Mouse (Mus musculus): ENCODE measurements around the gene Hoxb7.

Gene Hoxb7

DNA sequence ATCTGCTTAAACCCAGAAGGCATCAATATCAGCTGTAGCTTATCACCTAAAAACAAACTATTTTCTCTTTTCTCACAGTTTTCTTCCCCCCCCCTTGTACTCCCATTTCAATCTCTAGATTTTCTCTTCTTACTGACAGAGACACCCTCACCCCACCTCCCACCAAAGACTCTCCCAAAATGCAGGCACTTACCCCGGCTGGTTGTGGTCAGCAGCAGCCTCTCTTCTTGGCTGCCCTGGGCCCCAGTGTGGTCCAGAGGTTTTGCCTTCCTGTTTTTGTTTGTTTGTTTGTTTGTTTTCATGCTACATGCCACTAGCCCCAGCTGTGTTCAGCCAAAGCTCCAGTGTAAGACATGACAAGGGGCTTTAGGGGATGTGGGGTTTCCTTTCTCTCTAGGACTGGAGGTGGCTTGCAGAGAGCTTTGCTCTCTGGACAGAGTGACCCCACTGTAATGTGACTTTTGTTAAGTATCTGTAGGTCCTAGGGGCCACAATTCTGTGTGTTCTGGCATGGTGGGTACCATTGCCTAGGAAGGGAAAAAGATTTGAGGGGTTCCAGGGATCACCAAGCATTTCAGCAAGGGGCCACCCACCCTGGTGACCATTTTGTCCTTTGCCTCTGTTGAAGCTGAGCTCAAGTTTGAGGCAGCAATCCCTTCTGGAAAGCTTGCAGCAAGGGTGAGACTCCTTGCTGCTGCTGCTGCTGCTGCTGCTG lies 18.2 kb upstream of the Hoxb7 start:
- no peak for DNase-seq (ENCODE audit: low spot score)

DNA sequence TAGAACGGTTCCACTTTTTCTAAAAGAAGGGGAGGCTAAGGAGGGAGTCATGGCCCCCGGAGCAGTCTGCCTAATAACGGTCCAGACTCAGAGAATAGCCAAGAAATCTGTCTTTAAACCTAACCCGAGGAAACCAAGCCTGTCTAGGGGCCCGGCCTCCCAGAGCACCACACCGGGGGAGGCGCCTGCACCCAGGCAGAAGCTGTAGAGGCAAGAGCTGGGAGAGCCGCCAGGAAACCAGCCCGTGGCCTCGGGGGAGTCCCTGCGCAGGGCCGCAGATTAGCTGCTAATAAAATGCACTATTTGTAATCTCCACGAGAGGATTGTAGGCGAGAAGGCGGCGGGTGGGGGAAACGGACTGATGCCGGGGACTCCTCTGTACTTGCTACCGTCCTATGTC lies 16.6 kb upstream of the Hoxb7 start:
- no peak for DNase-seq (ENCODE audit: low spot score)

DNA sequence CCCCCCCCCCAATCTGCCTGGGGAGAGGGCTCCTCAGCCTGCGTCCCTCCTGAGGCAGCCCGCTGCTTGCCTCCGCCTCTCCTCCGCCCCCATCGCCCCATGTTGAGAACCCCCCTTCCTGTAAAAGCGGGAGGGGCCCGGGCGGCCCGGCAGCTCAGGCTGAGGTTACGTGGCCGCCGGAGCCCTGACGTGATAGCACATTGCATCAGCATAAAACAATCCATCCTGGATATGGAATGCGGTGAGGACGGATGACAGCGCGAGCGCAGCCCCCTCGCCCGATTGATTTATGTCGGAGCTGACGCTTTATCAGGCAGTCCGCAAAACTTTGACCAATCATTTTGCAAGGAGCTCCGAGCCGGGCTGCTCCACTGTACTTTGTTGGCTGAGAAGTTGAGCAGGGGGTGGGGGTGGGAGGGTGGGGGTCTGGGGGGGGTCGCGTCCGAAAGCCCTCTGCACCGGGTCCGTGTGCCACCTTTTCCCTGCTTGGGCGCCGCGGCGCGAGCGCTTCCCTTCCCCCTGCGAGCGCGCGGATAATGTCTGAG lies 15.4 kb upstream of the Hoxb7 start, which contains the start of gene Hoxb9:
TSS of gene Hoxb9 (plus strand) at position 462 of the 545 bp plus-strand sequence.
- no peak for DNase-seq (ENCODE audit: low spot score)

DNA sequence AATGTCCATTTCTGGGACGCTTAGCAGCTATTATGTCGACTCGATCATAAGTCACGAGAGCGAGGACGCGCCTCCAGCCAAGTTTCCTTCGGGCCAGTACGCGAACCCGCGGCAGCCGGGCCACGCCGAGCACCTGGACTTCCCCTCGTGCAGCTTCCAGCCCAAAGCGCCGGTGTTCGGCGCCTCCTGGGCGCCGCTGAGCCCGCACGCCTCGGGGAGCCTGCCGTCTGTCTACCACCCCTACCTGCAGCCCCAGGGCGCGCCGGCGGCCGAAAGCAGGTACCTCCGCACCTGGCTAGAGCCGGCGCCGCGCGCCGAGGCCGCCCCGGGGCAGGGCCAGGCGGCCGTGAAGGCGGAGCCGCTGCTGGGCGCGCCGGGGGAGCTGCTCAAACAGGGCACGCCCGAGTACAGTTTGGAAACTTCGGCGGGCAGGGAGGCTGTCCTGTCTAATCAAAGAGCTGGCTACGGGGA lies 14.8 kb upstream of the Hoxb7 start:
- DNase-seq (ENCODE audit: low spot score): no peak

DNA sequence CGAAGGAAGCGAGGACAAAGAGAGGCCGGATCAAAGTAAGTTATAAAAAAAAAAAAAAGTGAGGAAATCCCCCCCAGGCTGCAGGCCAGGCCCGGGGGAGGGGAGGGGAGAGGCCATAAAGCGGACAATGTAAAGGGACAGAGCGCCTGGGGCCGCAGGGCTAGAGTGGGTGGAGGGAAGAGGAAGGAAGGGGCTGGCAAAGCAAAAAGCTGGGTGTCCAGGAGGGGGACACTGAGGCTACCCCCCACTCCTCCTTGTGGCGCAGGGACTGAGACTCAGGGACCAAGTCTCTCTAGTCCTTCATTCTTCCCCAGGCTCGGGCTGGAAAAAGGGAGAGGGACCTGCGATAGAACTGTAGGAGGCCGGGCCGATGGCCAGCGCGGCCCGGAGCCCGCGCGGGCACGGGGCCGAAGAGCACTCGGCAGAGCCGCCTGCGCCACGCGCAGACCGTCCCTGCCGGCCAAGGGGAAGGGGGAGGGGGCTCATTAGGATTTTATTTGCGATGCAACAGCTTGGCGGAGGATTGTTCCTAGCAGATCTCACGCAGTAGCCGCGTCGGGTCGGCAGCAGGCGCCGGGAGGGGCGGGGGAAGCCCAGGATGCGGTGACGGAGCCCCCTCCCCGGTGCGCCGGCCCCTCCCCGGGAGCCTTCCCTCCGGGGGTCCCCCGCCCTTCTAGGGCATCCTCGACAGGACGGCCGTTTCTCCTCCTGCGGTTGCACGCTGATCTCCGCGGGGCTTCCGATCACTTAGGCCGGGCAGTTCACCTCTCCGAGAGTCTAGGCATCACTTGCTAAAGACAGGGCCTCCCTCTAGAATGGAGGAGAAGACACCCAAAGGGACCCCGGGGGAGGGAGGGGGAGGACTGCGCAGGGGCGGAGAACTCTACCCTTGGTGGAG lies 14.2 kb upstream of the Hoxb7 start:
- DNase-seq (ENCODE audit: low spot score): no peak

DNA sequence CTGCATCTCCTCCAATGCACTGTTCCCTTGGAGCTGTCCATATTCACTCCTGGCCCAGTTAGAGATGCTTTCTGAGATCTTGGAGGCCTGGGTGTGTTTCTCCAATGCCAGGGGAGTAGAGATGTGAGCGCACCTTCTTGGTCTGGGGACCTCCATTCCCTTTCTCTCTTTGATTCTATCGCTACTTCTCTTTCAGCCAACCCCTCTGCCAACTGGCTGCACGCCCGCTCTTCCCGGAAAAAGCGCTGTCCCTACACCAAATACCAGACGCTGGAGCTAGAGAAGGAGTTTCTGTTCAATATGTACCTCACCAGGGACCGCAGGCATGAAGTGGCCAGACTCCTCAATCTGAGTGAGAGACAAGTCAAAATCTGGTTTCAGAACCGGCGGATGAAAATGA lies 12.0 kb upstream of the Hoxb7 start:
- no peak for DNase-seq (ENCODE audit: low spot score)

DNA sequence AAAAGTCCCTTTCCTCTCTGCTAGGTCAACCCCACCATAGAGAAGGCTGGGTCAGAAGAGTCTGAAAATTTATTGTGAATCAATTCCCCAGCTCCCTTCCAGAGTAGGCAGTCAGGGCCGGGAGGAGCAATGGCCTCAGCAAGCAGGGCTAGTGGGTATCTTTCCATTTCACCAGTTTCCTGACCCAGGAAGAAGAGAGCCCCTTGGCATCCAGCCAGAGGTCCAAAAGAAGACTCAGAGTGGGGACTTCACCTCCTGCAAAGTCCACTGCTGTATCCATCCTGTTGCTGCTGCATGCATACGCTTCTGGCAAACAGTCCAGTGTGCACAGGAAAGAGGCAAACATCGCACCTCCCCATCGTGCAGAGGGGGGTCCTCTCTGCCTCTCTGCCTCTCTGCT lies 10.5 kb upstream of the Hoxb7 start:
- no peak for DNase-seq (ENCODE audit: low spot score)

DNA sequence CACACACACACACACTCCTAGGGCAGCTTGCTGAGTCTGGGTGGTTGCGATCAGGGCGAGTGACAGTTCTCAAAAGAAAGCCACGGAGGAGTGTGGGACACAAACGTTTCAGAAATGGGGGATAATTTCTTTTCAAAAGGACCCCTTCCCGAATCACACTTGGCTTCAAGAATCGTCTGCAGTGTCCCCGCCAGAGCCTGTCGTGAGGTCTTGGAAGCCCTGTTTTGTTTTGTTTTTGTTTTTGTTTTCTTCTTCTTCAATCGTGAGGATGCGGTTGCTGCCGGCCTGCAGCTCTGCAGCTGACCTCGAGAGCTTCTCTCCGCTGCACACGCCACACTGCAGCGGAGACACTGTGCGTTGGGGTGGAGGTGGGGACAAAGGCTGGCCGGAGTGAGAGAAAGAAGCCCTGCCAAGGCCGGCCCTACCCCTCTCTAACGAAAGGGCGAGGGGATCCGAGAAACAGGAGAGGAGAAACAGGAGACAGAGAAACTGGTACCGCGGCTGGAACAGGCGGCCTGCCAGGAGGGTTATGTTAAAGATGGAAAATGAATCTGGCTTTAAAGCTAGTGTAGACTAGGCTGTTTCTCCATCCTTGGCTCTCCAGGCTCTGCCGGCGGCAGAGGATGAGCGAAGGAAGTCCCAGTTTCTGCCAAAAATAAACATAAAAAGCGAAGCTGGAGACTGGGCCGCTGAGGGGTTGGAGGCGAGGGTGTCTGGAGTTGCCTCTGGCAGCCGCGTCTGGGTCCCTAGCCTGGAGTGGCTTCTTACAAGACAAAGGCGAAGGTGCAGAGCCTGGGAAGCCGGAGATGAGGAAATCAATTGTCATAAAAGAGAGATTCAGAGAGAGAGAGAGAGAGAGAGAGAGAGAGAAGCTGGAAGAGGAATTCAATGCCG lies 9.0 kb upstream of the Hoxb7 start:
- DNase-seq (ENCODE audit: low spot score): no peak

DNA sequence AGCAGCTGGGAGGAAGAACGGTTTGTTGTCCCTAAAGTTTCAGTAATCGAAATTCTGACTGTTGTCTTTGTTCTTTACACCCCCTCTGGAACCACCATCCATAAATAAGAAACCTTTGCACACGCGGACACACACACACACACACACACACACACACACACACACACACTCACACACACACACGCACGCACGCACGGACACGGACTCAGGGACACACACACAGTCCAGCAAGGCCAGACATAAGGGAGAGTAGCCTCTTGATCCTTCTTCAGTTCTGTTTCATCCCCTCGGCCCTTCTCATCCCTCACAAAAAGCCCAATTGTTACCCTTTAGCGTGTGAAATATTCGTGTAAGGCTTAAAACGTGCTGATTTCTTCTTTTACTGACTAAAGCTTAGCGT lies 8.1 kb upstream of the Hoxb7 start:
- no peak for DNase-seq (ENCODE audit: low spot score)

DNA sequence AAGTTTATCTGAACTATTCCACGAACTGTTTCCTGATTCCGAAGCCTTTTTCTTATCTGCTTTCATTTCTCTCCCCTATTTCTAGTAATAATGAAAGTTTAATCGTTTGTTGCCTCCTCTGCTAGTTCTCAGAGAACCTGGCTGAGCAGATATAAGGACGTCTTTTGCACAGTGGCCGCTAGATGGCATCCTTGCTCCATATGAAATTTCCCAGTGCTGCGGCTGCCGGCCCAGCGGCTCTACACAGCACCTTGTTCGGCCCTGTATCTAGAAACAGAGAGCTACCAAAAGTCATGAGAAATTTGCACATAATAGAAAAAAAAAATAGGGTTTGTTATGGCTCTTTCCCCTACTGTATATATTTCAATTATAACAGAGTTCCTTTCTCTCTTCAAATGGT lies 7.7 kb upstream of the Hoxb7 start:
- peak; percentile 89 for DNase-seq (ENCODE audit: low spot score)

DNA sequence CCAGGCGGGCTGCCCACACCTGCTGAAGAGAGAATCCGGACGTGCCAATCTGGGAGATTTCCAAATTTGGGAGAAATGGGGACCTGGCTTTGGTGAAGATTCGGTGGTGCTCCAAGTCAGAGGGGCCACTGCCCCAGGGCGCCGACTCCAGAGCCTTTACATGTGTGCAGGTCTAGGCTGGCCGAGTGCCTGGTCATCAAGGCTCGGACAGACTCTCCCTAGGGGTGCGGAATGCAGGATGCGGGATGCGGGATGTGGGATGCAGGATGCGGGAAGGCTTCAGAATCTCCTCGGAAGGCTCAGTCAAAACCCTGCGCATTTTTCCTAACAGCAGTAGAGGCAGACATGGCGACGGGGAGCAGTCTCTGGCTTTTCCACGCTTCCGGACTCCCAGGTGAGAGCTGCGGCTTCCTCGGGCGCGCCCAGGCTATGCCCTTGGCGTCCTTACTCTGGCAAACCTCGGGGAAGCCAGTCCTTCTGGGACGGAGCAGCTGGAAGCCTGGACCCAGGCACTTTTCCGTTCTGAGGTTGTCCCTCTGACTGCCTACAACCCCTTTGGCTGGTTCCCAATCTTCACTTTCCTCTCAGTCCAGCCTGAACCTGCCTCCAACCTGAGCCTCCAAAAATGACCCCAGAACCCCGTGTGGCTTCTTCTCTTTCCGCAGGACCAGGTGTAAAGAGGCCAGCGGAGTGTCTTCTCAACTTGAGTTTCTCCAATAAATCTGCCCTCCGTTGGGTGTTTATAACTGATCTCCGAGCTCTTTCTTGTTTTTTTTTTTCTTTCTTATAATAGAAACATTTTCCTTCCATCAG lies 6.8 kb upstream of the Hoxb7 start:
- DNase-seq (ENCODE audit: low spot score): no peak

DNA sequence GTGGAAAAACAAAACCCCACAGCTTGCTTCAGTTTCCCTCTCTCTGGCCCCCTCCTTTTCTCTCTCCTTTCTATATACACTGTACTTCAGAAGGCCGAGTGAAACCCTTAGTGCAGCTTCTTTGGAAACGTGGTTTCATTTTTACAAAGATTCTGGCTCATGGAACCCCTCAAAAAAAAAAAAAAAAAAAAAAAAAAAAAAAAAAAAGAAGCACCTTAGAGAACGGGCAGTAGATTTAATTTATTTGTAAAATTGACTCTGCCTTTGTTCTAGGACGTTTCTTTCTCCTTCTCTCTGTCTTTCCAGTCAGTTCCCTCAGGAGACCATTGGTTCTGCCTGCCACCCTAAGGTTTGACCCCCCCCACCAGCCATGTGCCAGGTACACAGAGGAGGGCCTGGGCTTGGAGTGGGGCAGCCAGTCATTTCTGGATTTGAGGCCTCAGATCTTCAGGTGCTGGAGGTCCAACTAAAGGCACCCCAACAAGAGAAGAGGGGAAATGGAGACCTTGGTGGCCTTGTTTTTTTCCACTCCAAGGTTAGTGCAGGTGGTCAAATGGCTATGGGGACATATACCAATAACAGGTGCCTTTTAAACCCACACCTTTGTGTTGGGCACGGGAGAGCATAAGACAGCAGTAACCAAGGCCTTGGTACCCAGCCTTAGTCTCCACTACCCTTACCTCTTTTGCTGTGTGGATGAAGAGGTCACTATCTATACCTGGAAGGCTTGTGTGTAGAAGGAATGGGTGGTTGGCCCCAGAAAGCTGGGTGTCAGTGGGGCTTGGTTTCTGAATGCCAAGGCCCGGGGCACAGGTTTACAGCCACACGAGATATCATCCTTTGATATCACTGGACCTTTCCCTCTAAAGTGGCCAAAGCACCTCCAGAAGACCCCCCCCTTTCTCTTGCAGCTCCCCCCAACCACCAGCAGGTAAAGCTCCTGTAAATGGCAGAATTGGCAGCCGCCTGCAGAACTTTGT lies 5.7 kb upstream of the Hoxb7 start:
- no peak for DNase-seq (ENCODE audit: low spot score)

DNA sequence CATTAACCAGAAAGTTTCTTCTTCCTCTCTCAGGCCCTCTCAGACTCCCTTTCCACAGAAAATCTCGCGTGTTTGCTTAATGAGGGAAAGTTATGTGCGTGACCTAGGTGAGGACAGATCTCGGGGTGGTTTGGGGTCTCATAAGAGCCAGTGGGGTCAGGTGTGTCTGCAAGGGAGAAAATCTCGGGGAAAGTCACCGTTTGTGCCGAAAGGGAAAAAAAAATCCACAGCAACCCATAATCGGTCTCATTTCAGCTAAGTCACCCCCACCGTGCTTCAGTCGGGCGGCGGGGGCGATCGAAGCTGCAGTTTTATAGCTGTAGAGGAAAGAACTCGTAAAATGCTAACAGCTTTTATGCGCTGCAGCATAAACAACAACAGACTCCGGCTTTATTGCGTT lies 5.0 kb upstream of the Hoxb7 start:
- no peak for DNase-seq (ENCODE audit: low spot score)

DNA sequence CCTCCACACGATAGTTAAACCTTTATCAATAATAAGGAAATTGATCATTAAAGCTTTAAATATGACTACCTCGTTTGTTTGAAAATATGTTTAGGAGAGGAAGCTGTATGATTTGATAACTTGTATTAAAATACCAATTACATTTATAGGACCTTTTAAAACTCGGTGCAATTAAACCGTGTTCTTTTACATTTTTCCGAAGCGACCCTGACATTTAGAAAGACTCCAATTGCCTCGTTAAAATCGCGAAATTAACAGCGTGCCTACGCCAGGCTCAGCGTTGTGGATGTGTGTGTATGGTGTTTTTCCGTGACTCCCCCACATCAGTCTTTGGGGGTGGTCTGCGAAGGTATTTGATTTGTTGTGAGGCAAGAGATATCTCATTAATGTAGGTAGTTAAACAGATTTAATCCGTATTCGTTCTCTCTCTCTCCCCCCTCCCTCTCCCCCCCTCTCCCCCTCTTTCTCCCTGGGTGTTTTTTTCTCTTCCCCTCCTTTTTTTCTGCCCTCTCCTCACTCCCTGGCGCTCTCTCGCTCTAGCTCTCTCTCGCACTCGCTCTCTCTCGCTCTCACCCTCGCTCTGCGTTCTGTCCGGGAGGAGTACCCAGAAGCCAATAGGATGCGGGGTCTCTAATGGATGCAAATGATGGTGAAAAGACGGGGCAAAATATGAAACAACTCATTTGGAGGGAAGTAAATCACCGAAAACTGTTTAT lies 4.4 kb upstream of the Hoxb7 start, which contains the start of gene Hoxb8:
TSS of gene Hoxb8 (plus strand) at position 51 of the 716 bp plus-strand sequence.
- DNase-seq (ENCODE audit: low spot score): no peak

DNA sequence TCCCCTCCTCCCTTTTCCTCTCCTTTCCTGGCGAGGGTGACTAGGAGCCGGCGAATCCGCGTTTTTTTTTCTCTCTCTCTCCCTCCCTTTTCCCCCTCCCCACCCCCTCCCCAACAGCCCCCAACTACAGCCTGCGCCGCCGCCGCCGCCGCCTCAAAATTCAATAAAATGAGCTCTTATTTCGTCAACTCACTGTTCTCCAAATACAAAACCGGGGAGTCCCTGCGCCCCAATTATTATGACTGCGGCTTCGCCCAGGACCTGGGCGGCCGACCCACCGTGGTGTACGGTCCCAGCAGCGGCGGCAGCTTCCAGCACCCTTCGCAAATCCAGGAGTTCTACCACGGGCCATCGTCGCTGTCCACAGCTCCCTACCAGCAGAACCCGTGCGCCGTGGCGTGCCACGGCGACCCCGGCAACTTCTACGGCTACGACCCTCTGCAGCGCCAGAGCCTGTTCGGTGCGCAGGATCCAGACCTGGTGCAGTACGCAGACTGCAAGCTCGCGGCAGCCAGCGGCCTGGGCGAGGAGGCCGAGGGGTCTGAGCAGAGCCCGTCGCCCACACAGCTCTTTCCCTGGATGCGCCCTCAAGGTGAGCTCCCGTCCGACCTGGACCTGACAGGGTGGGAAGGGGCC lies 3.5 kb upstream of the Hoxb7 start:
- DNase-seq (ENCODE audit: low spot score): no peak

DNA sequence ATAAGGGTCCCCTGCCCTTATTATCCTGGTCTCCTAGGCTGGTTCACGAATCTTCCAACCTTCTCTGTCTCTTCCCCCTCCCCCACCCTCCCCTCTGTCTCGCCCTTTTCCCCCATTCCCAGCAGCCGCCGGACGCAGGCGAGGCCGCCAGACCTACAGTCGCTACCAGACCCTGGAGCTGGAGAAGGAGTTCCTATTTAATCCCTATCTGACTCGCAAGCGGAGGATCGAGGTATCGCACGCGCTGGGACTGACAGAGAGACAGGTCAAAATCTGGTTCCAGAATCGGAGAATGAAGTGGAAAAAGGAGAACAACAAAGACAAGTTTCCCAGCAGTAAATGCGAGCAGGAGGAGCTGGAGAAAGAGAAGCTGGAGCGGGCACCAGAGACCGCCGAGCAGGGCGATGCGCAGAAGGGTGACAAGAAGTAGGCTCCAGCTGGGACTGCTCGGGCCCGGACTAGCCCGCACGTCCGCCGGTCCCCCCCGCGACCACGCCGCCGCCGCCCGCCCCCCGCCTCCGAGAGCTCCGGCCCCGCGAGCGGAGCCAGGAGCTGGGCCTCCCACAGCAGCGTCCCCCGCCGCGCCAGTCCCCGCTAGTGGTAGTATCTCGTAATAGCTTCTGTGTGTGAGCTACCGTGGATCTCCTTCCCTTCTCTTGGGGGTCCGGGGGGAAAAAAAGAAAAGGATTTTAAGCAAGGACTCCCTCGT lies 2.2 kb upstream of the Hoxb7 start:
- no peak for DNase-seq (ENCODE audit: low spot score)

DNA sequence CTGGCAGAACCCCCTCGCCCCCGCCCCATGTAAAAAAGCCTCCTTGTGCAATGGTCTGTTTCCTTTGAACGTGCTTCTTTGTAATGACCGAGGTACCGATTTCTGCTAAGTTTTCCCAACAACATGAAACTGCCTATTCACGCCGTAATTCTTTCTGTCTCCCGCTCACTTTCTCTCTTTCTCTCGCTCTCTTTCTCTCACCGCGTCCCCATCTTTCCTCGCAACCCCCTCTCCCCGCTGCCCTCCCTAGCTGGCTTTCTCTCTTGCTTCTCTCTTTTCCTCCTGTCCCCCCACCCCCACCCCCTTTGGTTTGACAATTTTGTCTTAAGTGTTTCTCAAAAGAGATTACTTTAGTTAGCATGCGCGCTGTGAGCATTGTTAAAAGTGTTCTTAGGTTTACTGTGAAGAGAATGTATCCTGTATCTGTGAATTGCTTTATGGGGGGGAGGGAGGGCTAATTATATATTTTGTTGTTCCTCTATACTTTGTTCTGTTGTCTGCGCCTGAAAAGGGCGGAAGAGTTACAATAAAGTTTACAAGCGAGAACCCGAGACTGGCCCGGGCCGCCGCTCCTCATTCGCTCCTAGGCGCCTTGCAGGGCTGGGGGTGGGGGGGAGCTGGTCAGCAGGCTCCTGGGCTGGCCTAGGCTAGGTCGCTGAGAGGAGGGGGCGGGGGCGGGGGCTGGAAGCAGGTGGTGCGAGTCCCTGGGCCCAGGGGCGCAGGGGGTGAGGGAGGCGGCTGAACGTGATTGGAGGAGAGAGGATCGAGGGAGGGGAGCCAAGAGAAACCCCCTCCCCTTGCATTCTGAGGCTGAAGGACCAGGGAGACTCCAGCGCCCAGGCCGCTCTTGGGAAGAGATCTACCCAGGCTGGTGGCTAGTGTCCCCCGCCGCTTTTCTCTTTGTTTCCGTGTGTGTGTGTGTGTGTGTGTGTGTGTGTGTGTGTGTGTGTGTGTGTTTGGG lies 1.4 kb upstream of the Hoxb7 start:
- DNase-seq (ENCODE audit: low spot score): no peak

Data from ovary, postnatal 14 days (tissue).